Mouse (Mus musculus) lung, postnatal 14 days (tissue): ENCODE results near the gene Gm21954.

Experiments
- DNase-seq: peaks from one replicate; pipeline ENCODE4 v3.0.0; 2021

Gm21954 gene

GRCm38 (mm10) chr3:55461685-55462655 is 10.0 kb downstream of the Gm21954 start:
- DNase-seq: no peak

GRCm38 (mm10) chr3:55461092-55461491 is 10.9 kb downstream of the Gm21954 start:
- no peak for DNase-seq

GRCm38 (mm10) chr3:55452464-55452863 is 19.5 kb downstream of the Gm21954 start:
- DNase-seq: peak; percentile 7

GRCm38 (mm10) chr3:55451877-55452276 is 20.1 kb downstream of the Gm21954 start:
- DNase-seq: no peak

- no peak for DNase-seq
Measured at GRCm38 (mm10) chr3:55451035-55451434, 21.0 kb downstream of the Gm21954 start.

DNA sequence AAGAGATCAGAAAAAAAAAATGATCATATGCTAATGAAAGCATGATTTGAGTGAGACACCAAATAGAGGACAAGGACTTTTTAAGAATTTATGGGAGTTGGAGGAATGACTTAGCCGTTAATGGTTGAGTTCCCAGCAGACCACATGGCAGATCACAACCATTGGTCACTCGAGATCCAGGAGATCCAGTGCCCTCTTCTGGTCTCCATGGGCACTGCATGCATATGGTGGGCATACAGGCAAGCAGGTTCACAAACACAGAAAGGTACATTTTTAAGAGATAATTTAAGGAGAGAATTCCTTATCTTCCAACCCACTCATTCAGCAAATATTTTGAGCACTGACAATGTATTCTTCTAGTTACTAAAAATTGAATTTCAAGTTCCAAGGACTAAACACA is 22.9 kb downstream of the Gm21954 start:
- DNase-seq: no peak

DNA sequence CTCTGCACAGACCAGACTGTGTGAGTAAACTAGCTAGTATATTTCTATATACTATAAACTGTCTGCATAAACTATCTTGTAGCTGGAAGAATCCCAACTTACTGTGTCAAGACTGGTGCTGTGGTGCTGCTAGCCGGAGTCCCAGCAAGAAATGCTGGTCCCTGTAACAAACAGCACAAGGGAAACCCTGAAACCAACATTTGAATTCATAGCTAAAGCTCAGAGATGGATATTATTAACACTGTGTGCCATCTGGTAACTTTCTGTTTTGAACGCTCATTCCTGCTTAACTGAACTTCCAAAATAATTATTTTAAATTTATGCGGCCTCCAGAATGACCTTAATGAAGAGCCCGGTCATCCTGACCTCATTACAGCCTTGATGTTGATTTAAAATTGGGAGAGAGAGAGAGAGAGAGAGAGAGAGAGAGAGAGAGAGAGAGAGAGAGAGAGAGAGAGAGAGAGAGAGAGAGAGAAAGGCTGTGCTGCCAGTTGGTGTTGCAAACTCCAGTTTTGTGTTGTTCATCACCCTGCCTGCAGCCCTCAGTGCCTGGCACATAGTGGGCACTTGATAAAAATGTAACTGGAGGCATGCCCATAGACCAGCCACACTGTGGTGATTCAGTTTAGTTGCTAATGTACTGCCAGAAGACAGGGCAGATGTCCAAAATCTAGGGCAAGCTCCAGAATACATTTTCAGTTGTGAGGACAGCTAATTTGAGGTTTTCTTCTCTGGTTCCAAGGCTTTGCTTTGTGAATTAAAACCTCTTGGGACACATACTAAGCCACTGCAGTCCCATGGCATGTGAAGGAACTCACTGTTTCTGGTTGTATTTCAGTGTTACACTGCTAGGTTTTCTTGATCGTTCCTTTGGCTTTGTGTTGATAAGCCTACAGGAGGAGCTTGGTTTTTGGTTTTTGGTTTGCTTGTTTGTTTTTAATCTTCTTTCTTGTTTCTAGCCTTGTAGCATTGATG is 24.2 kb downstream of the Gm21954 start:
- DNase-seq: no peak

DNA sequence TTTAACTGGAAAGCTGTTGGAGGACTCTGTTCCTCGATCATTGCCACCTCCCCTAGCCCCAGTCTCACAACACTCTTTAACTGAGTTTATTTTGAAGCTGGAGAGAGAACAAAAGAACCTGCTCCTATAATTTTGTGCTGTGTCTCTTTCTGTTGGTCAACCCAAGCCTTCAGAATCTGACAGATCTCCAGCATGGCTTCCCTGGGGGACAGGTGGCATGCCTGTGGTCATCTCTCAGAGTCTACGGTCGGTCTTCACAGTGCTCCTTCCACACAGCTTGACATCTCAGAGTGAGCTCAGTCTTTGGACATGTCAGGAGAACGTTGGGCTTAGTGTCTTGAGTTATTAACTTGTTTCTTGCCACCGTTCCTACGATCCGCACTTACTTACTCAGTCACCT is 25.3 kb downstream of the Gm21954 start:
- no peak for DNase-seq

DNA sequence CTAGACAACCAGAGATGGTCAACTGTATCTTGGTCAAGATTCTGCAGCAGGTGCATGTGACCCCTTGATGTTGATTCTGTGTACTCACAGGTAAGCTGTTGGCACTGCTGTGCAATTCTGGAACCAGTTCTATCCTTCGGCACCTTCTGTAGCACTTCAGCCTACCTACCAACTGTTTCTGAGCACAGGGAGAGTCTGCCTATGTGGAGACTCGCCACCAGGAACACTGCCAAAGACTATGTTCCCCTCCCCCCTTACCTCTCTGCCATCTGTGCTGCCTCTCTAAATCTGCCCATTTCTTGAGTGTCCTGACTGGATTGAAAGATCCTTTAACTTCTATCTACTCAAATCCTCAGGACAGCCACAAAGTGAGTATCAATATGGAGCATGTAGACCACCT is 28.3 kb downstream of the Gm21954 start:
- DNase-seq: no peak

DNA sequence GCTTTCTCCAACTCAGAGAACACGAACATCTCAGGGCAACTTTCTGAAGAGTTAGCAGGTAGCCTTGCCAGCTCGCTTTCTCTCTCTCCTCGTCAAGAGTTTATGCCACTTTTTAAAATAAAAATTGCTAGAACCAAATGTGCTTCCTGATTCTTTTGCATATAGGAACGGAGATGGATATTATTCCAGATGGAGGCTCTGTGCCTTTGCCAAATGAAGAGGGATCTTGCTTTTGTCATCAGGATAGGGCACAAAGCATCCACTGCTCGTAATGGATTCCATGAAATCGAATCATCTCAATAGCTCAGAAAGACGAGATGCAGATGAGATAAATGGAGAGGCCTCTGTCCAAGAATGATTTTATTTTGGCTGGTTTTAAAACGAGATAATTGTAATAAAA is 28.7 kb downstream of the Gm21954 start:
- no peak for DNase-seq

DNA sequence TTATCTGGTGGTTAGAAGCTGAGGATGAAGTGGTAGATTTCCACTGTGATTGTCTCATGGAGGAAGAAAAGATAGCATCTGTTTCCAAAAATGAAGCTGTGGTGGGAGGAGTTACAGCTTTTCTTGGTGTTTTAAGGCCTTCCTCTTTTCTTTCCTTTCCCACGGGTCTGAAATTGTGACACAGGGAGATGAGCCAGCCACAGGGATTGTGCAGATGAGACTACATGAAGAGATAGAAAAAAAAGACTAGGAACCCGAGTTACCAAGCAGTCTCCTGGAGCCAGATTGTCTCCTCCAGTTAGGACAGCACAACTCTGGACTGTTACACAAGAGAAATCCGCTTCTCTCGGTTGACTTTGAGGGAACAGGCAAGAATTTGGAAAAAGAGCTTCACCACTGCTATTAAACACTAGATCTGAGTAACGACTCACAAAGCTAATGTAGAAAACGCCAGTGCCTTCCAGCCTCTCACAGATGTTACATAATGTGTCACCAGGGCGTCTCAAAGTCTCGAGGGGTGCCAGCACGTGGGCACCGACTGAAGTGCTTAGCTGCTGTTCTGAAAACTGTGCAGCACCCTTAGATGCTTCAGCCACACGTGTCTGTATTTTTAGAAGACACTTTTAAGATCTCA is 29.9 kb downstream of the Gm21954 start:
- no peak for DNase-seq

- no peak for DNase-seq
Measured at GRCm38 (mm10) chr3:55440342-55440741, 31.7 kb downstream of the Gm21954 start.

DNA sequence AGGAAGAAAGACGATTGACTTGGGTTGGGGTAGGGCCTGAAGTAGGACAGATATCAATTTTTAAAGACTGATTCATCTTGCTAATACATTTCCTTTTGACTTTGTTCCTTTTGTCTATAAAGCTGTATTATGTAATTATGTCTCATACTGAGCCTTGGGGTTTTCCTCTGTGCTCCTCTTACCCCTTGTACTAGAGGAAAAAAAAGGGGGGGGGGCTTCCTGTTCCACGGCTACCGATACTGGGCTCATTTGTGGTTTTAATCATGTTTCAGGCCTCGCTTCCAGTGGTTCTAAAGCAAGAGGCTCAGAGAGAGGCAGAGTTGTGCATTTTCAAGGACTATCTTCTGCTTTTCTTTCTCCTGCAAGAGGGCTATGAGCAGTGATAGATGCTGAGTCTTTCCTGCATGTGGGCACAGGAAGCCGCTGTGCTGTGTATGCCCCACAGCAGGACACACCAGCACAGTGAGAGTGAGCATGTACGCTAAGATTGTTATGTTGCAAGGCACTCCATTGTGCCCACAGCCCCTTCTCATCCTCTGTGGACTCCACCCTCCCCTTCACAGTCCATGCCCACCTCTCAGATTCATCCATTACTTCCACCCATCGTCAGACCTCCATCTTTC is 33.1 kb downstream of the Gm21954 start:
- DNase-seq: no peak

DNA sequence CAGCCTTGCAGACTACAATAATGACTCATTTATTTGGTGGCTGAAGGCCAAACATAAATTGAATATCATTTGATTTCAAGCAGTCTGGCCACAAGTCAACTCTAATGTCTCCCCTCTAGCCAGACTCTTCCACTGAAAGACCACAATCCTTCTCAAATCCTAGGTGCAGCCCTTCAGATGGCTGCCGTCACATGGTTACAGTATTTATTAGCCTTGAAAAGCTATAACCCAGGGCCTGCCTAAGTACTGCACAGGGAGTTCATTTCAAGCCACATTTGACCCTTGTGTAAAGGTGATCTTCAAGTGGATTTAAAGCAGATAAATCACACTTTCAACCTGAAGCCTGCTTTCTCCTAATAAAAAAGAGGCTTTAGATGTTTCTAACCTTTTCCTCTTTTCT is 37.7 kb downstream of the Gm21954 start:
- DNase-seq: no peak

GRCm38 (mm10) chr3:55431223-55431622 is 40.8 kb downstream of the Gm21954 start:
- no peak for DNase-seq

- no peak for DNase-seq
Measured at GRCm38 (mm10) chr3:55430022-55430549, 41.9 kb downstream of the Gm21954 start.

DNA sequence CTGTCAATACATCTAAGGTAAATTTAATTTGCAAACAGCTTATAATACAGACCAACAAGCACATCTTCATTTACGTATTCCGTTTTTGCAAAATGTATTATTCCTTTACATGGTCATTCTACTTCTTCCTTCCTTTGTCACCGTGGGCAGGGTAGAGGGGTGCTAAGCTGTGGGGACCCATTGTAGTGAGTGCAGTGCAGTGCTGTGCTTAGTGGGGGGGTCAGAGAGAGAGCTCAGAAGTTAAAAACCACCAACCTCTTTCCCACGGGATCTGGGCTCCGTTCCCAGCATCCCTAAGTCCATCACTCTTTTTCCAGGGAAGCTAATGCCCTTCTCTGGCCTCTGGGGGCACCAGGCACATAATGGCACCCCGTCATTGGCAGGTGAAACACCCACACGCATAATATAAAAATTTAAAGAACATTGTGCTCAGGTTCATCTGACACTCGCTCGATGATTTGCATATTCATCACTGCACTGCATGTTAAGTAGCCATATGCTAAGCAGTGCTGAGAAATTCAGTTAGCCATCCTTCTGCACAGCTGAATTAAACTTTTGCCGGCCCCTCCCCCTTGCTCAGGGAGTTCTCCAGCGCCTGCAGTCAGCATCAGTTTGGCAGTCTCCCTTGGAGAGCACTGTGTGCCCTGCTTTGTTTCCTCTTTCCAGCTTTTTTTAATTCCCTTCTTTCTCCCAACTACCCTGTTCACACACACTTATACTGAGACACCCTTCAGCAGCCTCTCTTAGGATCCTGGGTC is 48.2 kb downstream of the Gm21954 start:
- DNase-seq: no peak

DNA sequence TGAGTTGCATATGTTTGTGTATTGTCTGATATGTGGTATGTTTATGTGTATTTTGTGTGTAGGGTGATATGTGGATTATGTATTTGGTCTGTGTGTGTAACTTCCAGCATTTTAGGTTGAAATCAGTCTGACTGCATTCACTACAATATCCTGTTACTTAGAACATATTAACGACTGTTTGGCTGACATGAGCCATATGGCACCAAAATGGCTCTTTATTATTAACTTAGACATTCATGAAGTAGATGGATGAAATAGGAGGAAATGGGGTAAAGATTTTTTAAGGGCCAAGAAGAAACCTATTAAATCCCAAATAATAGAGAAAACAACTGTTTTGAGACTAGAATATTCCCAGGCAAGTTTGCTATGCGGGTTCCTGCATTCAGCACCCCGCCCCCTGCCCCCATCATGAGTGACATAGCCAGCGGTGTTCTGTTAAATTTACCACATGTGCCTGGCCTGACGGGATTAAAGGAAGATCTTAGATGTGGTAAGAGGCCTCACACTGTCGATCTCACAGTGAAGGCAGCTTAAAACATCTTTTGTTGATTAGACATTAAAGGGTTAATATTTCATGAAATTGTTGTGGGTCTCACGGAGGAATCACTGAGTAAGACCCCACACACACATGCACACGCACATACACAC is 51.5 kb downstream of the Gm21954 start:
- DNase-seq: no peak

GRCm38 (mm10) chr3:55419334-55419733 is 52.7 kb downstream of the Gm21954 start:
- no peak for DNase-seq

DNA sequence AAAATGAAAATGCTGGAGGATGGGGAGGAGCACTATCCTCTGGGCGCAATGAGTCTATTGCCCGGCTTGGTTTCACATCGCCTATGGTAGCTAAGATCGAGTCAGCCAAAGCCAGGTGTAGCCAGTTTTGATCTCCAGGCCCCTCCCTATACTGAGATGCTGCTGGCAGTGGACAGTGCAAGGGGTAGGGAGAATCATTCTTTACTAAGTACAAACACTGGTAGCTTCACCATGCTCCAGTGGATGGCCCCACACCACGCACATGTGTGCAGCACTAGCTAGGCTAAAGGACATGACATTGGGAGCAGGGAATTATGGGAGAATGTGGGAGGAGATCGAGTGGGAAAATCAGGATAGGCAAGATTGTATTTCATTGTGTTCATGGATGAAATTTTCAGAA is 53.2 kb downstream of the Gm21954 start:
- DNase-seq: no peak

- no peak for DNase-seq
Measured at GRCm38 (mm10) chr3:55415527-55415950, 56.5 kb downstream of the Gm21954 start.
